Mouse (Mus musculus): ENCODE measurements around the gene Mrnip.

GRCm38 (mm10) chr11:50210101-50210504 is 35.9 kb downstream of the Mrnip start:
- no peak for TF ChIP-seq CTCF (conservative IDR thresholded peaks at IDR 0.05; ENCODE audit: insufficient read depth, insufficient read length, low read depth, low read length)
- TF ChIP-seq POLR2A (IDR thresholded peaks at IDR 0.05; ENCODE audit: low read depth, low read length): no peak
